ENCODE assay signal across 9 mouse cellular contexts in the genomic region with DNA sequence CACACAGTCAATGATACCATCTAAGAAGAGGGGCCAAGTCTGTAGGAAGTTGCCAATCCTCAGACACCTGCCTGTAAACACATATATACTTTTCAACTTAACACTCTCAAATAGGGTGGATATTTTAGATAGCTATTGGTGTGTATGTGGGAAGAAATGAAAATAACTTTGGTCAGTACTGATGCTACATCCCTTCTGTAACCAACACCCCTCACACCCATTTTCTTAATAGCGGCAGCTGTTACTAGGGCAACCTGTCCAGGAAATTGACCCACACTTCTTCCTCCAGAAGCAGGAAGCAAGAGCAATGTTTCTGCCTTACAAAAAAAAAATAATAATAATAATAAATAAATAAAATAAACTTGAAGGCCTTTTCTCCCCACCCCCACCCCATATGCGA. TPM values are rescaled to one million over a fixed set of nuclear protein-coding genes. Genes with fewer than 3 reads are reported as not detected.
DNase-seq lines count a peak whose midpoint lies in the region; ATAC-seq and TF ChIP-seq lines count a peak whose summit lies in the region.
"Had no signal": no experiment of that assay in that cellular context is flagged by ENCODE, and none has a peak within 500 bp of the region (broad histone marks: within the 10 kb centered on the region; RNA-seq: fewer than 3 reads in every experiment).

No protein-coding gene starts in this region.

- peak overlapping the region; percentile 74 for H3K4me2 ChIP-seq in heart, embryonic 14.5 days (ENCODE audit: low read length)
- peak overlapping the region; percentile 99 for H3K4me2 ChIP-seq in hindbrain, embryonic 11.5 days (replicated peaks; ENCODE audit: low read depth, low read length)
- peak overlapping the region; percentile 97 for H3K4me2 ChIP-seq in midbrain, embryonic 11.5 days

- 13% methylated on average over 2 of the region's 2 CpGs for WGBS in heart, embryonic 14.5 days
- WGBS in hindbrain, embryonic 11.5 days = 19% methylated on average over 2 of the region's 2 CpGs
- WGBS in midbrain, embryonic 11.5 days = 21% methylated on average over 2 of the region's 2 CpGs

- no peak for ATAC-seq in heart, embryonic 14.5 days (ENCODE audit: insufficient number of reproducible peaks, insufficient read depth, low FRiP score, low read depth)
- ATAC-seq in hindbrain, embryonic 11.5 days (ENCODE audit: low FRiP score) = no peak
- ATAC-seq in midbrain, embryonic 11.5 days (ENCODE audit: low FRiP score) = no peak
- ATAC-seq: Patski had no signal

- no peaks in the 10 kb centered on the region for H3K9me3 ChIP-seq in heart, embryonic 14.5 days (ENCODE audit: control insufficient read depth, low read length)
- H3K9me3 ChIP-seq in ES-E14 (ENCODE audit: control insufficient read depth, insufficient read depth, low read depth, low read length) = no peaks in the 10 kb centered on the region
- no peaks in the 10 kb centered on the region for H3K9me3 ChIP-seq in hindbrain, embryonic 11.5 days (ENCODE audit: control insufficient read depth, low read length)
- H3K9me3 ChIP-seq in midbrain, embryonic 11.5 days (ENCODE audit: control insufficient read depth, low read length) = no peaks in the 10 kb centered on the region

- intact Hi-C loops in heart, postnatal 25 days (cut with DNase I) = loop anchor here (5.0 kb wide), 1 partner anchor 35 kb away; the partner anchor contains the start of gene Npr1

- peaks cover 2 to 25% of the 10 kb centered on the region in 2 experiments; a peak in 3 of 4 replicates for H3K4me1 ChIP-seq in heart, embryonic 14.5 days (ENCODE audit: control insufficient read depth in 2 of 2, insufficient read depth in 2 of 2, low read length in 2 of 2)
- H3K4me1 ChIP-seq in ES-E14 (ENCODE audit: control insufficient read depth in 2 of 2, insufficient read depth in 2 of 2, low read length in 2 of 2, poor library complexity in 1 of 2) = peaks cover 9 to 13% of the 10 kb centered on the region in 2 experiments
- peaks cover 6% of the 10 kb centered on the region for H3K4me1 ChIP-seq in hindbrain, embryonic 11.5 days (replicated peaks; ENCODE audit: control insufficient read depth, insufficient read depth, low read length)
- peaks cover 19% of the 10 kb centered on the region for H3K4me1 ChIP-seq in midbrain, embryonic 11.5 days (ENCODE audit: control insufficient read depth, insufficient read depth, low read length)

- 0 out of 2 replicates have a peak, but pooled peaks cover 10% of the 10 kb centered on the region for H3K36me3 ChIP-seq in heart, embryonic 14.5 days (ENCODE audit: control insufficient read depth, insufficient read depth, low read length)
- 0 out of 2 replicates have a peak, but pooled peaks cover 3% of the 10 kb centered on the region for H3K36me3 ChIP-seq in ES-E14 (ENCODE audit: control insufficient read depth, insufficient read depth, low read length, poor library complexity, severe bottlenecking)
- H3K36me3 ChIP-seq in hindbrain, embryonic 11.5 days (ENCODE audit: control insufficient read depth, insufficient read depth, low read length) = no peaks in the 10 kb centered on the region
- H3K36me3 ChIP-seq in midbrain, embryonic 11.5 days (ENCODE audit: control insufficient read depth, insufficient read depth, low read length) = no peaks in the 10 kb centered on the region

- H3K27me3 ChIP-seq in heart, embryonic 14.5 days (ENCODE audit: control insufficient read depth, insufficient read depth, low read length) = no peaks in the 10 kb centered on the region
- H3K27me3 ChIP-seq in hindbrain, embryonic 11.5 days (ENCODE audit: control insufficient read depth, insufficient read depth, low read length) = no peaks in the 10 kb centered on the region
- no peaks in the 10 kb centered on the region for H3K27me3 ChIP-seq in midbrain, embryonic 11.5 days (ENCODE audit: control insufficient read depth, insufficient read depth, low read length)
- H3K27me3 ChIP-seq: Patski had no signal

- peak overlapping the region; percentile 66 to 85 for H3K4me3 ChIP-seq in heart, embryonic 14.5 days (ENCODE audit: control insufficient read depth in 1 of 2, insufficient read depth in 1 of 2, low read depth in 1 of 2, low read length in 2 of 2)
- H3K4me3 ChIP-seq in ES-E14 (ENCODE audit: insufficient read depth in 1 of 2, low read depth in 1 of 2, low read length in 2 of 2, poor library complexity in 1 of 2, severe bottlenecking in 1 of 2) = peak overlapping the region; percentile 90 to 96
- peak overlapping the region; percentile 61 for H3K4me3 ChIP-seq in hindbrain, embryonic 11.5 days (ENCODE audit: low read depth, low read length)
- peak overlapping the region; percentile 79 for H3K4me3 ChIP-seq in midbrain, embryonic 11.5 days (ENCODE audit: low read depth, low read length)

- no peak for DNase-seq in heart, postnatal 25 days (ENCODE audit: low spot score)
- no peak for DNase-seq in ES-E14 (ENCODE audit: low read depth, low spot score)
- DNase-seq in hindbrain, embryonic 11.5 days (ENCODE audit: low spot score) = no peak
- DNase-seq in midbrain, embryonic 11.5 days (ENCODE audit: low spot score, missing footprints) = peak; percentile 45
- DNase-seq in right cerebral cortex, postnatal 4 days = no peak
- DNase-seq in gastrocnemius, postnatal 25 days = no peak
- DNase-seq in embryo, embryonic 11 days = no peak

- in situ Hi-C loops in ES-E14 (cut with MboI; ENCODE audit: low sequenced_read_pairs in 2 of 2, unreplicated experiment in 2 of 2) = no loop called here

- peak overlapping the region; percentile 90 for H3K9ac ChIP-seq in heart, embryonic 14.5 days (ENCODE audit: low read length)
- H3K9ac ChIP-seq in ES-E14 (ENCODE audit: insufficient read depth, low read depth, low read length, poor library complexity, severe bottlenecking) = no peak overlapping the region; the same call in 1 of the 2 replicates
- peak overlapping the region; percentile 78 for H3K9ac ChIP-seq in hindbrain, embryonic 11.5 days (ENCODE audit: low read depth, low read length)
- H3K9ac ChIP-seq in midbrain, embryonic 11.5 days (ENCODE audit: low read length) = peak overlapping the region; percentile 96

- peak overlapping the region in 1 of 2 experiments; percentile 96; a peak in 2 of 4 replicates for H3K27ac ChIP-seq in heart, embryonic 14.5 days (replicated peaks in 1 of 2; ENCODE audit: control insufficient read depth in 1 of 2, insufficient read depth in 1 of 2, low read depth in 2 of 2, low read length in 2 of 2)
- H3K27ac ChIP-seq in ES-E14 (ENCODE audit: insufficient read depth, low read depth, low read length, poor library complexity, severe bottlenecking) = no peak overlapping the region; the same call in 1 of the 2 replicates
- no peak overlapping the region for H3K27ac ChIP-seq in hindbrain, embryonic 11.5 days (ENCODE audit: low read depth, low read length)
- H3K27ac ChIP-seq in midbrain, embryonic 11.5 days (ENCODE audit: low read depth, low read length) = no peak overlapping the region

TF ChIP-seq in ES-E14, 5 proteins besides CTCF, POLR2A, EP300 and RAD21:
- TF ChIP-seq ZC3H11A (IDR thresholded peaks at IDR 0.05; ENCODE audit: borderline replicate concordance, low read depth, low read length) (no peak), HCFC1 (IDR thresholded peaks at IDR 0.05; ENCODE audit: borderline replicate concordance, insufficient read depth, low read length) (no peak), MAFK (IDR thresholded peaks at IDR 0.05; ENCODE audit: insufficient read depth, low read depth, low read length) (no peak), ZNF384 (IDR thresholded peaks at IDR 0.05; ENCODE audit: low read depth, low read length) (no peak), CHD2 (IDR thresholded peaks at IDR 0.05; ENCODE audit: low read depth, low read length) (no peak)

RNA-seq across cellular contexts. Expression of gene Ints3, which starts 1.1 kb away (rescaled TPM):
- polyA plus RNA-seq in heart, embryonic 14.5 days (2014; fragmentation: Nextera tagmentation; extraction: Ambion mirVana) = 21.0 and 22.1 TPM in 2 replicates
- 10 to 100 TPM; 25.2 to 26.9 TPM for total RNA-seq in heart, postnatal 25 days (2021)
- total RNA-seq in ES-E14 (2012; rRNA removed) = 62.7 and 72.4 TPM in 2 replicates
- 34.2 and 34.7 TPM in 2 replicates for polyA plus RNA-seq in hindbrain, embryonic 11.5 days (2014; fragmentation: Nextera tagmentation; extraction: Ambion mirVana)
- polyA plus RNA-seq in midbrain, embryonic 11.5 days (2014; fragmentation: Nextera tagmentation; extraction: Ambion mirVana) = 34.4 and 34.7 TPM in 2 replicates
- total RNA-seq in gastrocnemius, postnatal 25 days (2021) = 10 to 100 TPM; 14.5 to 15.9 TPM

RNA-seq across cellular contexts. Expression of gene Npr1, which starts 33.3 kb away (rescaled TPM):
- polyA plus RNA-seq in heart, embryonic 14.5 days (2014; fragmentation: Nextera tagmentation; extraction: Ambion mirVana) = 11.6 and 11.8 TPM in 2 replicates
- 10 to 100 TPM; 17.2 to 18.8 TPM for total RNA-seq in heart, postnatal 25 days (2021)
- 16.4 and 21.6 TPM in 2 replicates for total RNA-seq in ES-E14 (2012; rRNA removed)
- polyA plus RNA-seq in hindbrain, embryonic 11.5 days (2014; fragmentation: Nextera tagmentation; extraction: Ambion mirVana) = 2.5 and 3.7 TPM in 2 replicates
- 2.4 and 2.7 TPM in 2 replicates for polyA plus RNA-seq in midbrain, embryonic 11.5 days (2014; fragmentation: Nextera tagmentation; extraction: Ambion mirVana)
- total RNA-seq in gastrocnemius, postnatal 25 days (2021) = 10 to 100 TPM in 1 of 2 experiments, 1 to 10 TPM in 1; 7.7 to 10.8 TPM

RNA-seq across cellular contexts. Expression of gene Slc27a3, which starts 42.6 kb away (rescaled TPM):
- 4.3 and 4.6 TPM in 2 replicates for polyA plus RNA-seq in heart, embryonic 14.5 days (2014; fragmentation: Nextera tagmentation; extraction: Ambion mirVana)
- 1 to 10 TPM in 1 of 2 experiments, under 1 TPM in 1; 0.78 to 1.4 TPM for total RNA-seq in heart, postnatal 25 days (2021)
- total RNA-seq in ES-E14 (2012; rRNA removed) = 22.9 and 43.7 TPM in 2 replicates
- 13.5 and 14.8 TPM in 2 replicates for polyA plus RNA-seq in hindbrain, embryonic 11.5 days (2014; fragmentation: Nextera tagmentation; extraction: Ambion mirVana)
- polyA plus RNA-seq in midbrain, embryonic 11.5 days (2014; fragmentation: Nextera tagmentation; extraction: Ambion mirVana) = 9.3 and 10.0 TPM in 2 replicates
- 1 to 10 TPM; 1.5 to 1.7 TPM for total RNA-seq in gastrocnemius, postnatal 25 days (2021)

RNA-seq across cellular contexts. Expression of gene Ilf2, which starts 43.6 kb away (rescaled TPM):
- polyA plus RNA-seq in heart, embryonic 14.5 days (2014; fragmentation: Nextera tagmentation; extraction: Ambion mirVana) = 110 and 112 TPM in 2 replicates
- total RNA-seq in heart, postnatal 25 days (2021) = 10 to 100 TPM; 31.5 to 33.4 TPM
- total RNA-seq in ES-E14 (2012; rRNA removed) = 153 and 165 TPM in 2 replicates
- polyA plus RNA-seq in hindbrain, embryonic 11.5 days (2014; fragmentation: Nextera tagmentation; extraction: Ambion mirVana) = 364 and 368 TPM in 2 replicates
- 338 and 369 TPM in 2 replicates for polyA plus RNA-seq in midbrain, embryonic 11.5 days (2014; fragmentation: Nextera tagmentation; extraction: Ambion mirVana)
- total RNA-seq in gastrocnemius, postnatal 25 days (2021) = 10 to 100 TPM; 23.4 to 25.6 TPM

RNA-seq across cellular contexts. Expression of gene Snapin, which starts 58.5 kb away (rescaled TPM):
- polyA plus RNA-seq in heart, embryonic 14.5 days (2014; fragmentation: Nextera tagmentation; extraction: Ambion mirVana) = 83.8 and 89.3 TPM in 2 replicates
- 10 to 100 TPM; 59.5 to 62.6 TPM for total RNA-seq in heart, postnatal 25 days (2021)
- total RNA-seq in ES-E14 (2012; rRNA removed) = 24.7 and 33.6 TPM in 2 replicates
- 72.3 and 77.9 TPM in 2 replicates for polyA plus RNA-seq in hindbrain, embryonic 11.5 days (2014; fragmentation: Nextera tagmentation; extraction: Ambion mirVana)
- polyA plus RNA-seq in midbrain, embryonic 11.5 days (2014; fragmentation: Nextera tagmentation; extraction: Ambion mirVana) = 70.9 and 77.2 TPM in 2 replicates
- 10 to 100 TPM; 57.4 to 60.0 TPM for total RNA-seq in gastrocnemius, postnatal 25 days (2021)
